Mouse (Mus musculus): ENCODE measurements around the gene Rnf2.

- TF ChIP-seq CTCF (IDR thresholded peaks at IDR 0.05; ENCODE audit: control insufficient read depth, insufficient read depth, low read length): no peak
- TF ChIP-seq POLR2A (IDR thresholded peaks at IDR 0.05; ENCODE audit: borderline replicate concordance, control insufficient read depth, low read depth, low read length): no peak
Observed at GRCm38 (mm10) chr1:151492419-151492818, 8.3 kb downstream of the Rnf2 start.
